Mouse (Mus musculus) heart, adult 2 months (tissue): Measurements from ENCODE around the gene Tjp1. TPM values are rescaled to one million over a fixed set of nuclear protein-coding genes. Genes with fewer than 3 reads are reported as not detected.

Experiments used
- DNase-seq, 2 experiments: peaks; one replicate each; pipeline ENCODE4 v3.0.0; 2021
- H3K27ac ChIP-seq: fragments of 200-600 bp; 2 replicates; pipeline ENCODE4 v1.8.1; 2022
- H3K27me3 ChIP-seq: fragments of 200-500 bp; 2 replicates; pipeline ENCODE4 v1.6.1; 2012; ENCODE audit warnings: mild to moderate bottlenecking, low read length, inconsistent platforms, mixed read lengths; ENCODE audit not compliant: control insufficient read depth, insufficient read depth
- H3K36me3 ChIP-seq: fragments of 200-500 bp; 2 replicates; pipeline ENCODE4 v1.6.1; 2012; ENCODE audit warnings: low read length, inconsistent platforms; ENCODE audit not compliant: control insufficient read depth, insufficient read depth
- H3K4me1 ChIP-seq: fragments of 200-500 bp; 2 replicates; pipeline ENCODE4 v1.6.1; 2011; ENCODE audit warnings: low read length; ENCODE audit not compliant: control insufficient read depth, insufficient read depth
- H3K4me3 ChIP-seq: fragments of 200-600 bp; 2 replicates; pipeline ENCODE4 v1.8.1; 2022
- H3K79me2 ChIP-seq: fragments of 200-500 bp; replicated peaks from 2 replicates; pipeline ENCODE4 v1.6.1; 2012; ENCODE audit warnings: mild to moderate bottlenecking, inconsistent platforms, low read length, moderate library complexity, mixed read lengths; ENCODE audit not compliant: control insufficient read depth, insufficient read depth
- H3K9ac ChIP-seq: fragments of 200-500 bp; 2 replicates; pipeline ENCODE4 v1.6.1; 2012; ENCODE audit warnings: low read depth, mild to moderate bottlenecking, control low read depth, inconsistent platforms, low read length, mixed read lengths
- CTCF ChIP-seq: fragments of 200-600 bp; IDR thresholded peaks from 2 replicates; pipeline ENCODE4 v1.8.1; 2022; ENCODE audit warnings: antibody characterized with exemption, mild to moderate bottlenecking, moderate library complexity
- EP300 ChIP-seq: fragments of 200-500 bp; IDR thresholded peaks from 2 replicates; pipeline ENCODE4 v1.6.1; 2011; ENCODE audit warnings: low read depth, low read length, control low read depth; ENCODE audit not compliant: insufficient read depth
- POLR2A ChIP-seq: fragments of 200-500 bp; IDR thresholded peaks from 2 replicates; pipeline ENCODE4 v1.6.1; 2011; ENCODE audit warnings: mild to moderate bottlenecking, low read depth, low read length, control low read depth; ENCODE audit not compliant: insufficient read depth
- WGBS: fragments of 180-500 bp; shearing (Covaris S2); methylation state at CpG from one replicate; pipeline ENCODE4 v1.1.7; 2018; 5-methylcytosine and 5-hydroxymethylcytosine counted together
- intact Hi-C: fragments of 180-260 bp; cut with DNase I; formaldehyde crosslinking; loops from one replicate; pipeline ENCODE4 v1.15.1; 2025
- polyA plus RNA-seq: library from polyadenylated mRNA; depleted of rRNA; stranded (reverse); fragments of >200 nt; gene quantifications from 2 replicates; pipeline ENCODE4 v1.2.3, GENCODE M21; 2012; rRNA removed
- total RNA-seq, 2 experiments: library from RNA; stranded (reverse); gene quantifications; 2 replicates each; pipeline ENCODE4 v1.2.3; 2021

The Tjp1 gene
- total and polyA plus RNA-seq, 3 experiments, result 21.7 to 99.7 (median 87.9) TPM

GRCm38 (mm10) chr7:65275761-65276160, 251.8 kb downstream of the Tjp1 start:
- no peak overlapping the region for H3K9ac ChIP-seq
- TF ChIP-seq CTCF, result no peak
- no peak for TF ChIP-seq EP300
- TF ChIP-seq POLR2A, result no peak
- DNase-seq, result no peak
- no peak overlapping the region for H3K27ac ChIP-seq
- intact Hi-C loops, result no loop called here
- no peaks in the 10 kb centered on the region for H3K4me1 ChIP-seq
- H3K27me3 ChIP-seq, result no peaks in the 10 kb centered on the region
- H3K4me3 ChIP-seq, result no peak overlapping the region
- 75% methylated on average over 4 of the region's 4 CpGs for WGBS
- no peaks in the 10 kb centered on the region for H3K36me3 ChIP-seq
- H3K79me2 ChIP-seq, result no peaks in the 10 kb centered on the region

GRCm38 (mm10) chr7:65274216-65274615, 253.4 kb downstream of the Tjp1 start:
- Histone ChIP-seq H3K4me1 (no peaks in the 10 kb centered on the region), H3K27me3 (no peaks in the 10 kb centered on the region), H3K79me2 (no peaks in the 10 kb centered on the region), H3K27ac (no peak overlapping the region), H3K4me3 (no peak overlapping the region), H3K9ac (no peak overlapping the region), H3K36me3 (no peaks in the 10 kb centered on the region)
- intact Hi-C loops, result no loop called here
- WGBS, result 67% methylated on average over 5 of the region's 5 CpGs
- no peak for DNase-seq
- TF ChIP-seq CTCF (no peak), POLR2A (no peak), EP300 (no peak)

GRCm38 (mm10) chr7:65249656-65250055, 277.9 kb downstream of the Tjp1 start:
- no peaks in the 10 kb centered on the region for H3K36me3 ChIP-seq
- no peaks in the 10 kb centered on the region for H3K4me1 ChIP-seq
- H3K27me3 ChIP-seq, result no peaks in the 10 kb centered on the region
- no peak overlapping the region for H3K9ac ChIP-seq
- TF ChIP-seq CTCF (no peak), POLR2A (no peak), EP300 (no peak)
- intact Hi-C loops, result no loop called here
- no peak overlapping the region for H3K27ac ChIP-seq
- no peaks in the 10 kb centered on the region for H3K79me2 ChIP-seq
- WGBS, result 89% methylated on average over 8 of the region's 8 CpGs
- DNase-seq, result no peak
- H3K4me3 ChIP-seq, result no peak overlapping the region

Other genes starting within 250 kb of the Tjp1 start
- gene Tarsl2, start 117.1 kb upstream of the Tjp1 start, total RNA-seq, result 10 to 100 TPM; 29.8 to 33.4 TPM
- 9.8 and 16.3 TPM in 2 replicates for gene Tarsl2, start 117.1 kb upstream of the Tjp1 start, polyA plus RNA-seq
- 10 to 100 TPM; 21.2 to 24.0 TPM for gene Tm2d3, start 163.4 kb upstream of the Tjp1 start, total RNA-seq
- 51.2 and 90.8 TPM in 2 replicates for gene Tm2d3, start 163.4 kb upstream of the Tjp1 start, polyA plus RNA-seq